Mouse (Mus musculus) ES-Bruce4 (cell line): ENCODE results near the gene Snip1.

Experiments used
- EP300 ChIP-seq: IDR thresholded peaks from 2 replicates; pipeline ENCODE4 v1.6.1; 2011; ENCODE audit warnings: low read depth, low read length; ENCODE audit not compliant: insufficient read depth
- POLR2A ChIP-seq: IDR thresholded peaks from one replicate; pipeline ENCODE4 v1.8.1; 2011; ENCODE audit warnings: low read length; ENCODE audit not compliant: insufficient read depth

DNA sequence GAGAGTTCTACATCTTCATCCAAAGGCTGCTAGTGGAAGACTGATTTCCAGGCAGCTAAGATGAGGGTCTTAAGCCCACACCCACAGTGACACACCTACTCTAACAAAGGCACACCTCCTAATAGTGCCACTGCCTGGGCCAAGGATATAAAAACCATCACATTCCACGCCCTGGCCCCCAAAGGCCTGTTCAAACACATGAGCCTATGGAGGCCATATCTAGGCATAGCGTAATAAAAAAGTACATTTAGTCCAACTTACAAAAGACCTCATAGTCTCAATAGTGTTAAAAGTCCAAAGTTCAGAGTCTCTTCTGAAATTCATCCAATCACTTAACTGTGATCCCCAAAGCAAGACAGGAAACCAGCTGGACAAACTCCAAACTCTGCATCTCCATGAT lies 12.2 kb downstream of the Snip1 start:
- no peak for TF ChIP-seq POLR2A
- no peak for TF ChIP-seq EP300
